Mouse (Mus musculus): ENCODE results near the gene Kremen1.

GRCm38 (mm10) chr11:5176685-5177084 lies 84.7 kb downstream of the Kremen1 start:
- TF ChIP-seq CTCF (IDR thresholded peaks at IDR 0.05; ENCODE audit: extremely low read depth, insufficient read depth, insufficient read length, insufficient replicate concordance), result no peak
- TF ChIP-seq POLR2A (IDR thresholded peaks at IDR 0.05; ENCODE audit: low read depth, low read length), result no peak

Measured in spleen, adult 2 months (tissue).